Mouse (Mus musculus): ENCODE results near the gene Pih1d3. TPM values are rescaled to one million over a fixed set of nuclear protein-coding genes. Genes with fewer than 3 reads are reported as not detected.

The Pih1d3 gene
- polyA plus RNA-seq, 1 experiment from 2014 or later, result not detected

GRCm38 (mm10) chr1:31205770-31206169, 16.9 kb upstream of the Pih1d3 start:
- Histone ChIP-seq H3K27ac (ENCODE audit: low read depth, low read length) (no peak overlapping the region), H3K9ac (ENCODE audit: low read depth, low read length) (no peak overlapping the region), H3K4me2 (replicated peaks; ENCODE audit: low read depth, low read length) (no peak overlapping the region), H3K36me3 (ENCODE audit: control insufficient read depth, insufficient read depth, low read length) (no peaks in the 10 kb centered on the region), H3K27me3 (ENCODE audit: control insufficient read depth, insufficient read depth, low read length) (no peaks in the 10 kb centered on the region), H3K4me1 (ENCODE audit: control insufficient read depth, insufficient read depth, low read length) (no peaks in the 10 kb centered on the region), H3K4me3 (ENCODE audit: low read length) (no peak overlapping the region), H3K9me3 (ENCODE audit: control insufficient read depth, low read length) (no peaks in the 10 kb centered on the region)
- WGBS, result 85% methylated on average over 3 of the region's 3 CpGs
- ATAC-seq (ENCODE audit: low FRiP score, low TSS enrichment), result no peak

- H3K9me3 ChIP-seq (ENCODE audit: control insufficient read depth, low read length), result no peaks in the 10 kb centered on the region
Observed at GRCm38 (mm10) chr1:31210144-31210543, 12.5 kb upstream of the Pih1d3 start.

GRCm38 (mm10) chr1:31214831-31215230, 7.8 kb upstream of the Pih1d3 start:
- H3K4me1 ChIP-seq (ENCODE audit: control insufficient read depth, insufficient read depth, low read length), result no peaks in the 10 kb centered on the region
- H3K27ac ChIP-seq (ENCODE audit: low read depth, low read length), result no peak overlapping the region
- no peaks in the 10 kb centered on the region for H3K36me3 ChIP-seq (ENCODE audit: control insufficient read depth, insufficient read depth, low read length)
- H3K4me2 ChIP-seq (replicated peaks; ENCODE audit: low read depth, low read length), result no peak overlapping the region
- no peaks in the 10 kb centered on the region for H3K27me3 ChIP-seq (ENCODE audit: control insufficient read depth, insufficient read depth, low read length)
- no peak for ATAC-seq (ENCODE audit: low FRiP score, low TSS enrichment)
- no peak overlapping the region for H3K4me3 ChIP-seq (ENCODE audit: low read length)
- WGBS, result 45% methylated on average over 1 of the region's 1 CpGs
- H3K9ac ChIP-seq (ENCODE audit: low read depth, low read length), result no peak overlapping the region
- H3K9me3 ChIP-seq (ENCODE audit: control insufficient read depth, low read length), result no peaks in the 10 kb centered on the region

More at GRCm38 (mm10) chr1:31210144-31210543, 12.5 kb upstream of the Pih1d3 start:
- Histone ChIP-seq H3K27me3 (ENCODE audit: control insufficient read depth, insufficient read depth, low read length) (no peaks in the 10 kb centered on the region), H3K4me1 (ENCODE audit: control insufficient read depth, insufficient read depth, low read length) (no peaks in the 10 kb centered on the region), H3K4me2 (replicated peaks; ENCODE audit: low read depth, low read length) (no peak overlapping the region), H3K36me3 (ENCODE audit: control insufficient read depth, insufficient read depth, low read length) (no peaks in the 10 kb centered on the region), H3K4me3 (ENCODE audit: low read length) (no peak overlapping the region), H3K9ac (ENCODE audit: low read depth, low read length) (no peak overlapping the region), H3K27ac (ENCODE audit: low read depth, low read length) (no peak overlapping the region)
- ATAC-seq (ENCODE audit: low FRiP score, low TSS enrichment), result no peak
- 2% methylated on average over 5 of the region's 5 CpGs for WGBS

GRCm38 (mm10) chr1:31220599-31221250, 1.9 kb upstream of the Pih1d3 start:
- Histone ChIP-seq H3K9me3 (ENCODE audit: control insufficient read depth, low read length) (no peaks in the 10 kb centered on the region), H3K27me3 (ENCODE audit: control insufficient read depth, insufficient read depth, low read length) (no peaks in the 10 kb centered on the region), H3K27ac (ENCODE audit: low read depth, low read length) (no peak overlapping the region), H3K4me3 (ENCODE audit: low read length) (no peak overlapping the region), H3K4me1 (ENCODE audit: control insufficient read depth, insufficient read depth, low read length) (no peaks in the 10 kb centered on the region), H3K4me2 (replicated peaks; ENCODE audit: low read depth, low read length) (no peak overlapping the region), H3K9ac (ENCODE audit: low read depth, low read length) (no peak overlapping the region), H3K36me3 (ENCODE audit: control insufficient read depth, insufficient read depth, low read length) (no peaks in the 10 kb centered on the region)
- 93% methylated on average over 4 of the region's 4 CpGs for WGBS
- ATAC-seq (ENCODE audit: low FRiP score, low TSS enrichment), result no peak

GRCm38 (mm10) chr1:31233319-31234036, 10.8 kb downstream of the Pih1d3 start:
- H3K36me3 ChIP-seq (ENCODE audit: control insufficient read depth, insufficient read depth, low read length), result no peaks in the 10 kb centered on the region
- no peaks in the 10 kb centered on the region for H3K27me3 ChIP-seq (ENCODE audit: control insufficient read depth, insufficient read depth, low read length)
- H3K9ac ChIP-seq (ENCODE audit: low read depth, low read length), result no peak overlapping the region
- ATAC-seq (ENCODE audit: low FRiP score, low TSS enrichment), result no peak; the same call in 1 of the 2 replicates
- H3K4me3 ChIP-seq (ENCODE audit: low read length), result no peak overlapping the region
- H3K9me3 ChIP-seq (ENCODE audit: control insufficient read depth, low read length), result no peaks in the 10 kb centered on the region
- no peak overlapping the region for H3K27ac ChIP-seq (ENCODE audit: low read depth, low read length)
- no peaks in the 10 kb centered on the region for H3K4me1 ChIP-seq (ENCODE audit: control insufficient read depth, insufficient read depth, low read length)
- H3K4me2 ChIP-seq (replicated peaks; ENCODE audit: low read depth, low read length), result no peak overlapping the region

GRCm38 (mm10) chr1:31260218-31260923, 37.7 kb downstream of the Pih1d3 start:
- no peak overlapping the region for H3K9ac ChIP-seq (ENCODE audit: low read depth, low read length)
- H3K27ac ChIP-seq (ENCODE audit: low read depth, low read length), result no peak overlapping the region
- no peaks in the 10 kb centered on the region for H3K9me3 ChIP-seq (ENCODE audit: control insufficient read depth, low read length)
- no peak overlapping the region for H3K4me3 ChIP-seq (ENCODE audit: low read length)
- WGBS, result 70% methylated on average over 10 of the region's 10 CpGs
- H3K36me3 ChIP-seq (ENCODE audit: control insufficient read depth, insufficient read depth, low read length), result no peaks in the 10 kb centered on the region
- H3K4me1 ChIP-seq (ENCODE audit: control insufficient read depth, insufficient read depth, low read length), result no peaks in the 10 kb centered on the region
- no peaks in the 10 kb centered on the region for H3K27me3 ChIP-seq (ENCODE audit: control insufficient read depth, insufficient read depth, low read length)
- H3K4me2 ChIP-seq (replicated peaks; ENCODE audit: low read depth, low read length), result no peak overlapping the region
- ATAC-seq (ENCODE audit: low FRiP score, low TSS enrichment), result no peak

Other genes starting within 250 kb of the Pih1d3 start
- not detected in 2 replicates for gene AC153137.1, start 244.9 kb upstream of the Pih1d3 start, polyA plus RNA-seq (2014; fragmentation: Nextera tagmentation; extraction: Ambion mirVana)
- not detected in 2 replicates for gene Lgsn, start 46.4 kb upstream of the Pih1d3 start, polyA plus RNA-seq (2014; fragmentation: Nextera tagmentation; extraction: Ambion mirVana)
- not detected in 2 replicates for gene 4931428L18Rik, start 154 bp upstream of the Pih1d3 start, polyA plus RNA-seq (2014; fragmentation: Nextera tagmentation; extraction: Ambion mirVana)

All from kidney, embryonic 14.5 days (tissue).